Mouse (Mus musculus): ENCODE results near the gene Fam104a. TPM values are rescaled to one million over a fixed set of nuclear protein-coding genes. Genes with fewer than 3 reads are reported as not detected.

Fam104a gene
- total and polyA plus RNA-seq, 3 experiments, result 14.6 to 57.0 (median 35.3) TPM

DNA sequence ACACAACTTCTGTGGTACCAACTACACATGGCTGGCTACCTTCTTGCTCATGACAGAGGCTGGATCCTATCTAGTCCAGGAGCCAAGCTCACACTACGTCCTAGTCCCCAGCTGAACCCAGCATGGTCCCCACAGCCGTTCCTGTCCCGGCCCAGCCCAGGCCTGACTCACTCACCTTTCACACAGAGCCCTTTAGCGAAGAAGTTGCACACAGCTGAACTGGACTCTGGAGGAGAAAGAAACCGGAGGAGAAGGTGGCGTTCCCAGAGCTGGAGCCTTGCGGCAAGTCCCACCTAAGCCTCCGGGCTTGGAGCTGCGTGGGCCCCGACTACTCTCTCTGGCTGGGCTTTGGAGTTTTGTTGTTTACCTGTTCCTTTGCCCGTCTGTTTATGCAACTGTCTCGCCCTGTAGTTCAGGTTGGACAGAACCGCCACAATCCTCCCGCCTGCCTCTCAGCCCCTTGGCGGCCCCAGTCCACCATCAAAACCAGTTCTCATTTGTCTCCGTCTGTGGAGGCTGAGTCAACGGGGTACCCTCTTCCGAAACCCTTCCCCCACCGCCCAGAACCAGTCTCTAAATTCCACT, 24.8 kb upstream of the Fam104a start:
- Histone ChIP-seq H3K27ac (ENCODE audit: insufficient read depth, low read depth) (no peak overlapping the region), H3K36me3 (replicated peaks in 1 of 2; ENCODE audit: control insufficient read depth in 1 of 2, insufficient read depth in 1 of 2, low read length in 1 of 2) (peaks cover 0 to 21% of the 10 kb centered on the region in 2 experiments), H3K79me2 (replicated peaks; ENCODE audit: control insufficient read depth, extremely low read depth, insufficient read depth, poor library complexity, severe bottlenecking) (no peaks in the 10 kb centered on the region), H3K4me1 (ENCODE audit: control insufficient read depth in 1 of 2, insufficient read depth in 2 of 2) (peaks cover 0 to 9% of the 10 kb centered on the region in 2 experiments; a peak in 2 of 4 replicates), H3K4me2 (ENCODE audit: insufficient read depth, low read depth, poor library complexity, severe bottlenecking) (no peak overlapping the region), H3K4me3 (replicated peaks in 1 of 3; ENCODE audit: low read depth in 2 of 3, low read length in 2 of 3, poor library complexity in 1 of 3) (no peak overlapping the region), H3K9ac (ENCODE audit: insufficient read depth, low read depth) (no peak overlapping the region), H3K9me3 (replicated peaks; ENCODE audit: low read length) (no peaks in the 10 kb centered on the region), H3K27me3 (replicated peaks) (no peaks in the 10 kb centered on the region)
- no peak for DNase-seq (ENCODE audit: extremely low read depth)
- in situ Hi-C loops (cut with MboI; ENCODE audit: low pct_ligation_motif_present, low pct_unique_long_range_greater_than_20kb, low sequenced_read_pairs) (loop anchor here (25.0 kb wide), 1 partner anchor 954 kb away; the partner anchor contains the start of gene Rpl38), dilution Hi-C loops (cut with MboI; ENCODE audit: extremely low pct_ligation_motif_present, extremely low pct_unique_long_range_greater_than_20kb, low sequenced_read_pairs) (no loop called here)
- TF ChIP-seq POLR2AphosphoS2 (IDR thresholded peaks at IDR 0.05; ENCODE audit: low read depth, low read length) (no peak), CTCF (conservative IDR thresholded peaks at IDR 0.05 in 1 of 2, IDR thresholded peaks at IDR 0.05 in 1 of 2; ENCODE audit: low read depth in 2 of 2, low read length in 2 of 2) (no peak), ZKSCAN1 (IDR thresholded peaks at IDR 0.05; ENCODE audit: borderline replicate concordance, low read depth, low read length) (no peak), ZNF384 (IDR thresholded peaks at IDR 0.05; ENCODE audit: low read depth, low read length) (no peak), TCF12 (IDR thresholded peaks at IDR 0.05; ENCODE audit: low read depth, low read length) (no peak), RAD21 (IDR thresholded peaks at IDR 0.05; ENCODE audit: low read depth, low read length) (no peak), MAFK (IDR thresholded peaks at IDR 0.05; ENCODE audit: insufficient replicate concordance, low read length) (no peak)

DNA sequence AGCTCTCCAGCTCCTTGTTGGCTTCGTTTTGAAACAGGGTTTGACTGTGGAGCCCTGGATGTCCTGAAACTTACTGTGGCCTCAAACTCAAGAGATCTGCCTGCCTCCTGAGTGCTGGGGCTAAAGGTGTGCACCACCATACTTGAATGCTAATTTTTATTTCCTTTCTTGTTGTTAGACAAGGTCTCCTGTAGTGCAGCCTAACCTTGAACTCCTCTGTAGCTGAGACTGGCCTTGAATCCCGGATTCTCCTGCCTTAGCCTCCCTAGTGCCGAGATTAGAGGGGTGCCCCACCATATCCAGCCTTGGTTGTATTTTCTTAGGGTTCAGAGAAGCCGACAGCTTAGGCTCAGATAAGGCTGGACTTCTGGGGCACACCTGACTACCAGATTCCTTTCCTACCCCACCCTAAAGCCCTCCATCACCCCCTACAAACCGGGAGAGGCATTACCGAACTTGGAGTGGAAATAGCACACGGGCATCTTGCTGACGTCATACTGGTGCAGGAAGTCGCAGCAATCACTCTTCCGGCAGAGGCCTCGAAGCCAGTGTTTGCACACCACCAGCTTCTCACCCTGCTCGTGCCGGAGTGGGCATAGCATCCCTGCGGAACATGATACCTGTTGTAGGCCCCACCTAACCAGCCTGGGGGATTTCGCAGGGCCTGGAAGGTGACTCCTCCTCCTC, 22.2 kb upstream of the Fam104a start:
- Histone ChIP-seq H3K4me3 (replicated peaks in 1 of 3; ENCODE audit: low read depth in 2 of 3, low read length in 2 of 3, poor library complexity in 1 of 3) (no peak overlapping the region), H3K4me1 (ENCODE audit: control insufficient read depth in 1 of 2, insufficient read depth in 2 of 2) (peaks cover 0 to 14% of the 10 kb centered on the region in 2 experiments; a peak in 2 of 4 replicates), H3K4me2 (ENCODE audit: insufficient read depth, low read depth, poor library complexity, severe bottlenecking) (no peak overlapping the region), H3K27ac (ENCODE audit: insufficient read depth, low read depth) (no peak overlapping the region), H3K79me2 (replicated peaks; ENCODE audit: control insufficient read depth, extremely low read depth, insufficient read depth, poor library complexity, severe bottlenecking) (no peaks in the 10 kb centered on the region), H3K9ac (ENCODE audit: insufficient read depth, low read depth) (no peak overlapping the region), H3K36me3 (replicated peaks in 1 of 2; ENCODE audit: control insufficient read depth in 1 of 2, insufficient read depth in 1 of 2, low read length in 1 of 2) (peaks cover 0 to 38% of the 10 kb centered on the region in 2 experiments), H3K9me3 (replicated peaks; ENCODE audit: low read length) (no peaks in the 10 kb centered on the region), H3K27me3 (replicated peaks) (no peaks in the 10 kb centered on the region)
- dilution Hi-C loops (cut with MboI; ENCODE audit: extremely low pct_ligation_motif_present, extremely low pct_unique_long_range_greater_than_20kb, low sequenced_read_pairs), result no loop called here
- TF ChIP-seq EP300 (IDR thresholded peaks at IDR 0.05; ENCODE audit: low read length) (no peak), JUN (IDR thresholded peaks at IDR 0.05; ENCODE audit: insufficient read depth, low read depth, low read length) (no peak), ETS1 (conservative IDR thresholded peaks at IDR 0.05; ENCODE audit: low read depth, low read length) (no peak), POLR2A (IDR thresholded peaks at IDR 0.05; ENCODE audit: low read depth, low read length) (no peak), UBTF (IDR thresholded peaks at IDR 0.05; ENCODE audit: low read depth, low read length) (no peak), RCOR1 (conservative IDR thresholded peaks at IDR 0.05; ENCODE audit: low read depth, low read length) (no peak), USF2 (conservative IDR thresholded peaks at IDR 0.05; ENCODE audit: low read depth, low read length) (no peak), IRF4 (IDR thresholded peaks at IDR 0.05; ENCODE audit: low read depth, low read length) (no peak), ZC3H11A (IDR thresholded peaks at IDR 0.05; ENCODE audit: low read depth, low read length) (no peak), GABPA (IDR thresholded peaks at IDR 0.05; ENCODE audit: insufficient replicate concordance, low read depth, low read length) (no peak), ELF1 (IDR thresholded peaks at IDR 0.05; ENCODE audit: low read depth, low read length) (no peak), TCF12 (IDR thresholded peaks at IDR 0.05; ENCODE audit: low read depth, low read length) (no peak), POLR2AphosphoS2 (IDR thresholded peaks at IDR 0.05; ENCODE audit: low read depth, low read length) (no peak), KAT2A (IDR thresholded peaks at IDR 0.05; ENCODE audit: insufficient replicate concordance, low read length) (no peak), MAFK (IDR thresholded peaks at IDR 0.05; ENCODE audit: insufficient replicate concordance, low read length) (no peak), SIN3A (IDR thresholded peaks at IDR 0.05; ENCODE audit: low read length) (no peak), CTCF (conservative IDR thresholded peaks at IDR 0.05 in 1 of 2, IDR thresholded peaks at IDR 0.05 in 1 of 2; ENCODE audit: low read depth in 2 of 2, low read length in 2 of 2) (no peak)
- no peak for DNase-seq (ENCODE audit: extremely low read depth)
- in situ Hi-C loops (cut with MboI; ENCODE audit: low pct_ligation_motif_present, low pct_unique_long_range_greater_than_20kb, low sequenced_read_pairs), result loop anchor here (25.0 kb wide), 1 partner anchor 956 kb away; the partner anchor contains the start of gene Rpl38
